Mouse (Mus musculus) ES-CJ7 (cell line): ENCODE data around the gene Maml3.

ENCODE experiments used
- DNase-seq: peaks from one replicate; pipeline ENCODE4 v3.0.0; 2011; ENCODE audit warnings: low read depth, low spot score

The Maml3 gene

GRCm38 (mm10) chr3:52003663-52004062 lies 101.2 kb downstream of the Maml3 start:
- DNase-seq, result no peak

- DNase-seq, result no peak
Measured at GRCm38 (mm10) chr3:52001518-52001895, 103.4 kb downstream of the Maml3 start.

- DNase-seq, result no peak
Measured at GRCm38 (mm10) chr3:52000871-52001517, 103.9 kb downstream of the Maml3 start.

- no peak for DNase-seq
Measured at GRCm38 (mm10) chr3:51999671-52000437, 105.0 kb downstream of the Maml3 start.

DNA sequence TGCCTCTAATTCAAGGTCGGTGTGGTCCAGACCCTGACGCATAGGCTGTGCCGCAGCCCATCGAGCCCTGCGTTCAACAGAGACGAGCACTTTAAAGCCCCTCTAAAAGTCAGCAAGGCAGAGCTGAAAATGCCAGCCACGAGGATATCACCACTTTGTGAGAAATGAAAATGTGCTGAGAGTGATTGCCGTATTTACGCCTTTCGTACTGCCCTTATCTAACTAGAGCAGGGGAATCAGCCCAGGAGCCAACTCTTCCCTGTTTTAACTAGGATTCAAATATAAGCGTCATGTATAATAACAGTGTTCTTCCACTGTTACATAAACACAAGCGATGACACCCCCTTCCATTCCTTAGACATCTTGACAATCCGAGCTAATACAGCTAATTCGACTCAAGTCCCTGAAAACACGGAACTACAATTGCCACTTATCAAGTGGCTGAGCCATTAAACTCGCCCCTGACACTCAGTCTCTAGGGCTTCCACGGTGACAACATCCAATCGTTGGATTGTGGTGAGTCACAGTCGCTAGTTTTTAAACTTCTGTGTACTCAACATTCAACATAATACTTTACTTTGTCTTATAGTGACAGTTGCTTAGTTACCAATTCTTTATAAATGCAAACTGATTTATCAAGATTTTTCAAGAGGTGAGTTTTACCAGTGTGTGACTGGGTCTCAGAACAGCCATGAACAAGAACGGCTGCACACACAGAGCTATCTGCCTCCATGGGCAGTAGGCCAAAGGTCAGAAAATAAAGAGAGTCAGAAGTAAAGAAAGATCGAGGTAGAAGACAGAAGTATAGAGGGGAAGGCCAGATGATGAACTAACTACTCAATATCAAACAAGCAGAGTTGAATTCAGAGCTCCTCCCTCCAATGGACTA lies 106.1 kb downstream of the Maml3 start:
- no peak for DNase-seq

- DNase-seq, result no peak
Measured at GRCm38 (mm10) chr3:51997616-51998015, 107.3 kb downstream of the Maml3 start.

DNA sequence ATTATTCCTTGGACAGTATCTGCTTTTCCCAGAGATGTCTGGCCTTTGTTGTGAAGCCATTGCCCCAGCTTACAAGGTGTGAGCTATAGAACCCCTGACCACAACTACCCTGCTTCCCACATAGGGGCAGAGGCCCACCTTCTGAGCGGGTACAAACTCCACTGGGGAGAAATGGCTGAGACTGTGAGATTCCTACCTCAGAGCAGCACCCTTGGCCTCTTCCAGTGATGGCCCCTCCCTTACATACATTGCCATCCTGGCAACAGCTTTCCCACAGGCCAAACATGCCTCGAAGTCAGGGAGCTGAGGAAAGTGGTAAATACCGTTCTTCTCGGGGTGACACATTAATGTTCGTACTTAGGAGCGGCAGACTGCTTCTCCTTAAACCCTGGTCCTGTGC lies 118.4 kb downstream of the Maml3 start:
- no peak for DNase-seq

DNA sequence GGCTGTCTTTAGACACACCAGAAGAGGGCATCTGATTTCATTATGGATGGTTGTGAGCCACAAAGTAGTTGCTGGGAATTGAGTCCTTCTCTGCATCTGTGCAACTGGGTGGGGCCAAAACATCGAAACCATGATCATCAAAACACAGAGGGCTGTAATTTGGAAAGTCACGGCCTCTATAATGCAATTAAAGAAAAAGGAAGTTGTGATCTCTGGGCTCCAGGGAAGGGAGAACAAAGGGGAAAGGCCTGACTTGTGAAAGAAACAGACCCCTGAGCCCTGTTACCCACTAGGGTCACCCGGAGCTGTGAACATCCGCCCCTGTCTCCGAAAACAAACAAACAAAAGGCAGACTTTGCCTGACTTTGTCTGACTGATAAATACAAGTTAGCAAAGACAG lies 123.4 kb downstream of the Maml3 start:
- DNase-seq, result no peak

GRCm38 (mm10) chr3:51977654-51978352 lies 127.1 kb downstream of the Maml3 start:
- no peak for DNase-seq

DNA sequence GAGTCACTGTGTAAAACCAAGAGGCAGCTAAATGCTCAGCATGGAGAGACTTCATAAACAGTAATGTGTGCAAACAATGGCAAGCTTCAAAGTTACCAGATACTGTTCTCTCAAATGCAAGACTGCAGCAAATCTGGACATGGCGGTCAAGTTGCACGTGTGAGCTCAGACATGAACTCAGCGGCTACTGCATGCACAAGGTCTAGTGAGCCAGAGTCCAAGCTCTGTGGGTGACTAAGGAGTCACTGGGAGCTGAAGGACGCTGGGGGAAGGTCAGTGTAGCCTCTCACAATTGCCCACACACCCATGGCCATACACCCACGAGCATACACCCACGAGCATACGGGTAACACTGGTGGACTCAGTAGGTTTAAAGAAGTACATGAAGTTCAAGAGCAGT lies 130.3 kb downstream of the Maml3 start:
- DNase-seq, result no peak

- DNase-seq, result no peak
Measured at GRCm38 (mm10) chr3:51974153-51974552, 130.7 kb downstream of the Maml3 start.

DNA sequence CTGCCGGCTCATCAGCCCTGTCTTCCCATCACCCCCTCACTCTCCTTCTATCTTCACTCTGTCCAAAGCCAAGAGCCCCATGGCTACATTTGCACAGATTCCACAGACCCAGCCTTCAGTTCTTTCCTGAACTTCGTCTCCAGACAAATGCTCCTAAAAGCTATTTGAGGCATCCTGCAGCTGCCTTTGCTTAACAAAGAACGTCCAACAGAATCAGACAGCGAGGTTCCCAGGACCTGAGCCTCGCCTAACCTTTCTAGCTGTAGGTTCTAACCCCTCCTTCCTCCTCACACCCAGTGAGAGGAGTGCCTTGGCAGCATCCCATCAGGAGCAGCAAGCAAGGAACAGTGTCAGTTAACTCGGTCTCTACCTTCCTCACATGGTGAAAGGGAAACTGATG lies 132.3 kb downstream of the Maml3 start:
- DNase-seq, result peak; percentile 62

DNA sequence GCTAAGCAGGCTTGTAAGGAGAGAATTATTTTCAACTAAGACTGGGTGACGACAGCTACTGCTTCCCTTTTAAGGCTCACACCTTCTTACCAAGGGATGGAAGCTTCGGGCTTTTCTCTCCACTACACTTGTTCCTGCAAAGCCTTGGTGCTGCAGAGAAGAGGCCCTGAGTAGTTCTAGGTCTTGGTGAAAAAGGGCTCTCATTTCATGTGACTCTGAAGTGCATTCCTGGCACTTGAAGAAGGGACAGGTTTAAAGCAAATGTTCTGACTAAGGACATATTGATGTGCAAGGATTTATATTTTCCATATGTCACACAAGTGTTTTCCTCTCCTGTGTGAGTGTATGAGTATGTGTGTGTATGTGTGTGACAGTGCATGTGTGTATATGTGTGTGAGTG lies 134.4 kb downstream of the Maml3 start:
- DNase-seq, result no peak

DNA sequence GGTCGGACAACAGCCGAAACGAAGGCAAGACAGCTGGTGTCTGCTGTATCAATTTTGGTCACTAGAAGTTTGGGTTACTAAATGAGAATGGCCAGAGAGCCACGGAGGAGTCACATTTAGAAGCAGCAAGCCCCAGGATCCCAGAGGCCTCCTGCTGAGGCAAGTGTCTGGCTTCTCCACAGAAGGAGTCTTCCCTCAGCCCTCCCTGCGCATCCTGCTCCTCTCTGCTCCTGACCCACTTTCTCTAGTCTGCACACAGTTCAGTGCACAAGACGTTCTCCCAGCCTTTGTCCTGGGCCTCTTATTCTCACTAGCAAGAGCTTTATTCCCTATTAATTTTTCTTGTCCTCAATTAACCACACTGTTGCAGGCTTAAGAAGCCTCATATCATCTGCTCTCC lies 135.4 kb downstream of the Maml3 start:
- no peak for DNase-seq

DNA sequence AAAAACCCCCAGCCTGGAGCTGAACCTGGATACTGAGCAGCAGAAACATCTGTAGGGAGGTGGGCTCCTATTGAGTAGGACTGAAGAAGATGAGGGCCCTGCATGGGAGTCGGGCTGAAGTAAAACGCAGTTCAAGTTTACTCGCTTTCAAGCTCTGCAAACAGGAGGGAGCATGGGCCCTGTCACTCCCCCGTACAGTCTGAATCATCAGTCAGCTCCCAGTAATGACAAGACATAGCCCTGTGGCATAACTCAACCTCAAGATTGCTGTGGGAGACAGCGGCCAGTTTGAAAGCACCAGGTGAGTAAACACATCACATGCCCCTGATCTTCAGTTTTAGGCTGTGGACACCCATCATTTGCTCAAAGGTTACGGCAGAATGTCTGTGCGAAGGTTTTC lies 139.0 kb downstream of the Maml3 start:
- DNase-seq, result no peak

DNA sequence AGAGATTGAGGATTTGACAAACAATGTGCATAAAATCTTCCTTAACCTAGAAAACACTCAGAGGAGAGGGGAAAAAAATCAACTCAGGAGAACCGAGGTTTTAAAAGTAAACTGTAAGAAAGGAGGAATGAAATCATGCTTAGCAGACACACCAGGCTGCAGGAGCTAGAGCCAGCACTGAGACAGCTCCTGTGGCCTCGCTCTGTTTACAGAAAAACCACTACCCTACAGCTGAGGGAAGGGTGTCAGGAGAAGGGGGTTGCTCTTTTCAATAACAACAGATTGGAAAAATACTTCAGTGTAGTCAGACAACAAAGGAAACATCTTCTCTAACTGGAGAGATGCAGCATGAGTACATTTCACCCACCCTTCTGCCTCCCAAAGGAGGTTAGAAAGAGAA lies 139.4 kb downstream of the Maml3 start:
- DNase-seq, result no peak

DNA sequence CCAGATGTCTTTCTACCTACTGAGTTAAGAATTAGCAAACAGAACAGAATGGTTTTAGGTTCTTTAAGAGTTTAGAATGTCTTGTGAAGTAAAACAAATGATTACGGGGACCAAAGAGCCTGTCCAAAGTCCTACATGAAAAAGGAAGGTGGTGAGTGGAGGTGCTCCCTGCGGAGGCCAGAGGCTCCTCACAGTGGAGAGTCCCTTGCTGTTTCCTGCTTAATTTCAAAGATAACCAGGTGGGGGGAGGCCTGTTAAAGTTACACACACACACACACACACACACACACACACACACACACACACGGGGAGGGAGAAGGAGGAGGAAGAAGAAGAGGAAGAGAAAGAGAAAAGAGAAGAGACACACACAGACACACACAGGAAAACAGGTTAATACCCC lies 139.9 kb downstream of the Maml3 start:
- no peak for DNase-seq

- no peak for DNase-seq
Measured at GRCm38 (mm10) chr3:51963891-51964593, 140.8 kb downstream of the Maml3 start.

DNA sequence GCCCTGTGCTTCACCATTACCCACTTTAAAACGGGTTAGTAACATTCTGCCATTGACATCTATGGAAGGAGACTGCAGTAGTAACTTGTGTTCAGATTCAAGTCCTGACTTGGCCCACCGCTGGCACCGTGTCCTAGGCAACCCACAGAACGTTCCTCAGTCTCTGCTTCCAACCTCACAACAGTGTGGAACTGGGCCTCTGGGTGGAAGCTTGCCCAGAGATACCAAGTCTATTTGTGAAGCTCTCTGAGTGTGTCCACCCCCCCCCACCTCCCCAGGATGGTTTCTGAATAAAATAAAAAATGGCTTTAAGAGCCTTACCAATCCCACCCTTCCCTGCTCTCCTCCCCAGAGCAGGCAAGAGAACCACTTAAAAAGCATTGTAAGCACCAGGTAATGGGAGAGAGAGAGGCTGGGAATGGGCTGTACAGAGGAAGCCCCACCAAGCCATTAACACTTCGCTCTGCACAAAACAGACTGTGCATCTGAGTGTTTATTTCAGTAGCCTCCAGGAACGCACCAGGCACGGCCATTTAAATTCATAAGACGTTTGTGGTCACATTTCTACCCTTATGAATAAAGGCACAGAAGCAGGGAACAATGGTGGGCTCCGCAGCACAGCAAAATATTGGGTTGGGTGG lies 141.6 kb downstream of the Maml3 start:
- DNase-seq, result no peak

GRCm38 (mm10) chr3:51958751-51959150 lies 146.1 kb downstream of the Maml3 start:
- no peak for DNase-seq

DNA sequence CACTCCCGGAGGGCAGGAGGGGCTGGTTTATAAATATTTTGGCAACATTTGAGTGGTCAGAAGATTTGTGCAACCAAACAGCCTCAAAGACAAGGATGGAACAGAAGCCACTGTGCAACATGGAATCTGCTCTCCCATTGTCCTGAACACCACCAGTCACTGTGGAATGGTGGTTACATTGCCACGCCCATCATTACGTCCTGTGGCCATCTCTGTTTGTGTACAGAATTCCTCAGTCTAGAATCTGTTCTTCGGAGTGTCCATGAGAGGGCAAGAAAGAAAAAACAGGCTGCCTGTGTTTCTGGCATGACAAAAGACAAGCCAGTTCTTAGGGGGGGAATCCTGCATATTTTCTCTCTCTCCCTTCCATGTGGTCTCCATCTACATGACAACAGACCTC lies 150.4 kb downstream of the Maml3 start:
- DNase-seq, result peak; percentile 18
